ENCODE assay signal across 18 mouse cellular contexts in genomic region chr10:71180057-71180456, GRCm38 (mm10). TPM values are rescaled to one million over a fixed set of nuclear protein-coding genes. Genes with fewer than 3 reads are reported as not detected.
DNase-seq lines count a peak whose midpoint lies in the region; ATAC-seq and TF ChIP-seq lines count a peak whose summit lies in the region.
"Had no signal": no experiment of that assay in that cellular context is flagged by ENCODE, and none has a peak within 500 bp of the region (broad histone marks: within the 10 kb centered on the region; RNA-seq: fewer than 3 reads in every experiment).

No protein-coding gene starts in this region.

- H3K4me2 ChIP-seq in heart, embryonic 12.5 days = no peak overlapping the region
- H3K4me2 ChIP-seq in liver, postnatal 0 days (ENCODE audit: low read depth, low read length) = no peak overlapping the region
- H3K4me2 ChIP-seq: hindbrain, embryonic 13.5 days; limb, embryonic 15.5 days; neural tube, embryonic 13.5 days had no signal

- H3K27ac ChIP-seq in heart, embryonic 12.5 days (ENCODE audit: poor library complexity, severe bottlenecking) = no peak overlapping the region
- H3K27ac ChIP-seq in liver, postnatal 0 days (ENCODE audit: low read depth) = no peak overlapping the region
- no peak overlapping the region for H3K27ac ChIP-seq in ES-Bruce4 (ENCODE audit: insufficient read depth, low read length)
- H3K27ac ChIP-seq: hindbrain, embryonic 13.5 days; limb, embryonic 15.5 days; neural tube, embryonic 13.5 days had no signal

- H3K9ac ChIP-seq in heart, embryonic 12.5 days = no peak overlapping the region
- H3K9ac ChIP-seq in liver, postnatal 0 days (replicated peaks) = no peak overlapping the region
- H3K9ac ChIP-seq in ES-Bruce4 (ENCODE audit: low read depth, poor library complexity, severe bottlenecking) = no peak overlapping the region
- H3K9ac ChIP-seq: hindbrain, embryonic 13.5 days; limb, embryonic 15.5 days; neural tube, embryonic 13.5 days had no signal

- H3K9me3 ChIP-seq in heart, embryonic 12.5 days (replicated peaks) = peaks cover 5% of the 10 kb centered on the region
- H3K9me3 ChIP-seq in liver, postnatal 0 days (ENCODE audit: low read length) = 0 out of 2 replicates have a peak, but pooled peaks cover 2% of the 10 kb centered on the region
- peaks cover 4% of the 10 kb centered on the region; the same call in 1 of the 2 replicates for H3K9me3 ChIP-seq in ES-Bruce4 (replicated peaks; ENCODE audit: control insufficient read depth, insufficient read depth, low read length, poor library complexity, severe bottlenecking)
- H3K9me3 ChIP-seq: hindbrain, embryonic 13.5 days; limb, embryonic 15.5 days; neural tube, embryonic 13.5 days had no signal

- 81% methylated on average over 2 of the region's 2 CpGs for WGBS in heart, embryonic 12.5 days
- WGBS in liver, postnatal 0 days (ENCODE audit: insufficient replicate concordance) = 66% methylated on average over 2 of the region's 2 CpGs

- H3K4me3 ChIP-seq in heart, embryonic 12.5 days = no peak overlapping the region
- H3K4me3 ChIP-seq in liver, postnatal 0 days (ENCODE audit: low read depth, low read length) = no peak overlapping the region
- H3K4me3 ChIP-seq in ES-Bruce4 (ENCODE audit: low read depth, low read length) = no peak overlapping the region
- H3K4me3 ChIP-seq: hindbrain, embryonic 13.5 days; limb, embryonic 15.5 days; neural tube, embryonic 13.5 days had no signal

- no peak for ATAC-seq in heart, embryonic 12.5 days (ENCODE audit: insufficient number of reproducible peaks, low FRiP score)
- no peak for ATAC-seq in liver, postnatal 0 days
- ATAC-seq: intestine, embryonic 16.5 days had no signal

- no peaks in the 10 kb centered on the region for H3K27me3 ChIP-seq in heart, embryonic 12.5 days (replicated peaks)
- H3K27me3 ChIP-seq in liver, postnatal 0 days (ENCODE audit: insufficient read depth, low read length) = no peaks in the 10 kb centered on the region
- no peaks in the 10 kb centered on the region for H3K27me3 ChIP-seq in ES-Bruce4 (ENCODE audit: control insufficient read depth, insufficient read depth, low read length, poor library complexity, severe bottlenecking)
- H3K27me3 ChIP-seq: hindbrain, embryonic 13.5 days; limb, embryonic 15.5 days; neural tube, embryonic 13.5 days had no signal

- peaks cover 17% of the 10 kb centered on the region for H3K4me1 ChIP-seq in heart, embryonic 12.5 days (replicated peaks)
- no peaks in the 10 kb centered on the region for H3K4me1 ChIP-seq in liver, postnatal 0 days (ENCODE audit: insufficient read depth)
- no peaks in the 10 kb centered on the region for H3K4me1 ChIP-seq in ES-Bruce4 (ENCODE audit: control insufficient read depth, insufficient read depth, low read length)
- H3K4me1 ChIP-seq: hindbrain, embryonic 13.5 days; neural tube, embryonic 13.5 days had no signal

- no peak for TF ChIP-seq EP300 in liver, postnatal 0 days (IDR thresholded peaks at IDR 0.05; ENCODE audit: low read depth)
- no peak for TF ChIP-seq EP300 in ES-Bruce4 (IDR thresholded peaks at IDR 0.05; ENCODE audit: insufficient read depth, low read depth, low read length)

- peak; percentile 30 for TF ChIP-seq CTCF in liver, postnatal 0 days (IDR thresholded peaks at IDR 0.05; ENCODE audit: low read depth)
- TF ChIP-seq CTCF in ES-Bruce4 (IDR thresholded peaks at IDR 0.05; ENCODE audit: low read depth, low read length) = peak; percentile 23

- no peaks in the 10 kb centered on the region for H3K36me3 ChIP-seq in heart, embryonic 12.5 days
- H3K36me3 ChIP-seq in liver, postnatal 0 days (replicated peaks; ENCODE audit: insufficient read depth, low read length) = no peaks in the 10 kb centered on the region
- no peaks in the 10 kb centered on the region for H3K36me3 ChIP-seq in ES-Bruce4 (ENCODE audit: control insufficient read depth, insufficient read depth, low read length, poor library complexity, severe bottlenecking)
- H3K36me3 ChIP-seq: hindbrain, embryonic 13.5 days; limb, embryonic 15.5 days; neural tube, embryonic 13.5 days had no signal

- peak; percentile 37 for DNase-seq in heart, adult 11 months
- DNase-seq in liver, postnatal 0 days = no peak
- no peak for DNase-seq in liver
- peak; percentile 30 for DNase-seq in ZHBTc4 (ENCODE audit: low read depth, low spot score)
- DNase-seq in retina, embryonic 14.5 days (ENCODE audit: low spot score) = no peak
- DNase-seq: adrenal gland, adult 8-10 months; B cell, adult 2 months; cerebellum, adult 11-12 months; gastrocnemius, postnatal 25 days; heart, postnatal 10 days; kidney, postnatal 4 days; right cerebral cortex, postnatal 25 days had no signal

- no peak for TF ChIP-seq POLR2A in ES-Bruce4 (IDR thresholded peaks at IDR 0.05; ENCODE audit: insufficient read depth, low read length)

RNA-seq across cellular contexts. Expression of gene Bicc1, which starts 20.6 kb away (rescaled TPM):
- polyA plus RNA-seq in heart, embryonic 12.5 days (2016; fragmentation: Nextera tagmentation; extraction: Ambion mirVana) = 21.7 and 24.2 TPM in 2 replicates
- 2.9 and 3.0 TPM in 2 replicates for polyA plus RNA-seq in liver, postnatal 0 days (2015; fragmentation: Nextera tagmentation; extraction: Ambion mirVana)
- polyA plus RNA-seq in ES-Bruce4 (2011; ENCODE audit: insufficient read depth, insufficient read length, low read depth, missing spikeins) = 1.6 and 2.5 TPM in 2 replicates

RNA-seq across cellular contexts. Expression of gene Tfam, which starts 58.0 kb away (rescaled TPM):
- 60.0 and 63.7 TPM in 2 replicates for polyA plus RNA-seq in heart, embryonic 12.5 days (2016; fragmentation: Nextera tagmentation; extraction: Ambion mirVana)
- 33.4 and 36.9 TPM in 2 replicates for polyA plus RNA-seq in liver, postnatal 0 days (2015; fragmentation: Nextera tagmentation; extraction: Ambion mirVana)
- 93.6 and 112 TPM in 2 replicates for polyA plus RNA-seq in ES-Bruce4 (2011; ENCODE audit: insufficient read depth, insufficient read length, low read depth, missing spikeins)

Comparison
In these comparisons a context has a peak if more than half of its experiments do, and no peak if none do; other contexts are left out.
1. DNase-seq: peak in heart, adult 11 months (single experiment) and ZHBTc4 (single experiment); none in liver, postnatal 0 days (single experiment), liver (single experiment) and retina, embryonic 14.5 days (single experiment).